Mouse (Mus musculus) limb, embryonic 11.5 days (tissue): ENCODE data around the gene Sumo2. TPM values are rescaled to one million over a fixed set of nuclear protein-coding genes. Genes with fewer than 3 reads are reported as not detected.
"Not testable (repeated sequence)": the region's sequence is repeated elsewhere in the genome, so short reads cannot be mapped to it uniquely, and the experiment has no call there.

Experiments used
- ATAC-seq: fragments of 200-750 bp; cut with Nextera tagmentation; 2 replicates; pipeline ENCODE4 v1.8.0; 2017; ENCODE audit warnings: low read depth; ENCODE audit not compliant: insufficient number of reproducible peaks, low FRiP score, low TSS enrichment
- DNase-seq: peaks from one replicate; pipeline ENCODE4 v3.0.0-alpha.2; 2015; ENCODE audit warnings: low spot score
- H3K27ac ChIP-seq: fragments of 300-500 bp; sonication (generic); replicated peaks from 2 replicates; pipeline ENCODE4 v1.5.1; 2014; ENCODE audit warnings: low read depth, mild to moderate bottlenecking, low read length
- H3K27me3 ChIP-seq: fragments of 300-500 bp; sonication (generic); 2 replicates; pipeline ENCODE4 v1.6.1; 2014; ENCODE audit warnings: mild to moderate bottlenecking, low read length, mixed read lengths; ENCODE audit not compliant: control insufficient read depth, insufficient read depth
- H3K36me3 ChIP-seq: fragments of 300-500 bp; sonication (generic); 2 replicates; pipeline ENCODE4 v1.6.1; 2014; ENCODE audit warnings: mild to moderate bottlenecking, low read length, moderate library complexity, mixed read lengths; ENCODE audit not compliant: control insufficient read depth, insufficient read depth
- H3K4me1 ChIP-seq: fragments of 300-500 bp; sonication (generic); 2 replicates; pipeline ENCODE4 v1.6.1; 2014; ENCODE audit warnings: low read length, mixed read lengths; ENCODE audit not compliant: control insufficient read depth, insufficient read depth
- H3K4me2 ChIP-seq: fragments of 300-500 bp; sonication (generic); 2 replicates; pipeline ENCODE4 v1.6.1; 2014; ENCODE audit warnings: low read depth, mild to moderate bottlenecking, moderate library complexity; ENCODE audit not compliant: severe bottlenecking
- H3K4me3 ChIP-seq: fragments of 300-500 bp; sonication (generic); 2 replicates; pipeline ENCODE4 v1.5.1; 2014; ENCODE audit warnings: low read depth, low read length
- H3K9ac ChIP-seq: fragments of 300-500 bp; sonication (generic); 2 replicates; pipeline ENCODE4 v1.6.1; 2014; ENCODE audit warnings: mild to moderate bottlenecking, low read length
- H3K9me3 ChIP-seq: fragments of 300-500 bp; sonication (generic); 2 replicates; pipeline ENCODE4 v1.6.1; 2016; ENCODE audit warnings: low read length; ENCODE audit not compliant: control insufficient read depth
- WGBS: fragments of 180-500 bp; shearing (Covaris S2); extraction: QIAGEN DNeasy Blood & Tissue Kit; methylation state at CpG from one replicate; pipeline ENCODE4 v1.1.7; 2014; 5-methylcytosine and 5-hydroxymethylcytosine counted together
- polyA plus RNA-seq: library from polyadenylated mRNA; unstranded; fragments of >200 nt; fragmentation: Nextera tagmentation; extraction: Ambion mirVana; gene quantifications from 2 replicates; pipeline ENCODE4 v1.2.1, GENCODE M21; 2014

Gene Sumo2
- polyA plus RNA-seq, 1 experiment from 2014 or later = 1,466 TPM

DNA sequence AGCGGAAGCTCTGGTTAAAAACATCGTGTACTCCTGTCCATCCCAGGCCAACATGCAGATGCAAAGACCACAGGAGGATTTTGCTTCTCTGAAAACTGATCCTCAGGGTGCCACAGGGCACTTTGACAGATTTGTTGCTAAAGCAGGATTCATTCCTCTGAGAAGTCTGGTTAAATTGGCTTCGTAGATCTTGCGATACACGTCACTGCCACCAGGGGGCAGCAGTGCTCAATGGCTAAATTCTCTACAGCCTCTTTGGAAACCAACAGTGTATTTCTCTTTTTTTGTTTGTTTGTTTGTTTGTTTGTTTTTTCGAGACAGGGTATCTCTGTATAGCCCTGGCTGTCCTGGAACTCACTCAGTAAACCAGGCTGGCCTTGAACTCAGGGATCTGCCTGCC lies 52.4 kb downstream of the Sumo2 start:
- H3K4me1 ChIP-seq = no peaks in the 10 kb centered on the region
- peak; percentile 89 for DNase-seq
- WGBS = 21% methylated on average over 6 of the region's 6 CpGs

DNA sequence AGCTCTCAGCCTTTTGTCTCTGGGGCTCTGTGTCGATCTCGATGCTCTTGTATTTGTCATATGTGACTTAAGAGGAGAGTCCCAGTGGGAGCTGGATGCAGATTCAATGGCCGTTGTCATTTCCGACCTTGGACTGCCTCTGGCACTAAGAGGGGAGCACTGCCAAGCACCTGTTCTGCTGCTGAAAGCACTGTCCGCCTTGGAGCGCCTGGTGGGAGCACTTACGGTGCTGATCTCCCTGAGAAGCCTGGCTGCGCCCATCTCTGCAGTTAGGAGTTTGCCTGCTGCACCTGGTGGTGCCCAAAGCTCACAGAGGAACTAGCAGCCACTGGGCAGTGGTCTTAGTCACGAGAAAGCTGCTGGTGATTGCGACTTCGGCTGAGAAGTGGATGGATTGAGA lies 52.8 kb downstream of the Sumo2 start:
- no peaks in the 10 kb centered on the region for H3K4me1 ChIP-seq
- WGBS = 74% methylated on average over 11 of the region's 11 CpGs
- H3K9me3 ChIP-seq = no peaks in the 10 kb centered on the region
- no peak for DNase-seq
- no peaks in the 10 kb centered on the region; the same call in none of the 2 replicates for H3K36me3 ChIP-seq
- no peak overlapping the region for H3K4me2 ChIP-seq
- H3K27me3 ChIP-seq = no peaks in the 10 kb centered on the region
- no peak overlapping the region for H3K27ac ChIP-seq
- no peak overlapping the region for H3K4me3 ChIP-seq
- no peak for ATAC-seq
- no peak overlapping the region for H3K9ac ChIP-seq

More for the DNA sequence above, 52.4 kb downstream of the Sumo2 start:
- H3K27ac ChIP-seq = no peak overlapping the region
- no peaks in the 10 kb centered on the region for H3K27me3 ChIP-seq
- H3K36me3 ChIP-seq = no peaks in the 10 kb centered on the region; the same call in none of the 2 replicates
- no peak overlapping the region for H3K4me3 ChIP-seq
- H3K4me2 ChIP-seq = no peak overlapping the region
- no peaks in the 10 kb centered on the region for H3K9me3 ChIP-seq
- no peak overlapping the region for H3K9ac ChIP-seq
- no peak for ATAC-seq

DNA sequence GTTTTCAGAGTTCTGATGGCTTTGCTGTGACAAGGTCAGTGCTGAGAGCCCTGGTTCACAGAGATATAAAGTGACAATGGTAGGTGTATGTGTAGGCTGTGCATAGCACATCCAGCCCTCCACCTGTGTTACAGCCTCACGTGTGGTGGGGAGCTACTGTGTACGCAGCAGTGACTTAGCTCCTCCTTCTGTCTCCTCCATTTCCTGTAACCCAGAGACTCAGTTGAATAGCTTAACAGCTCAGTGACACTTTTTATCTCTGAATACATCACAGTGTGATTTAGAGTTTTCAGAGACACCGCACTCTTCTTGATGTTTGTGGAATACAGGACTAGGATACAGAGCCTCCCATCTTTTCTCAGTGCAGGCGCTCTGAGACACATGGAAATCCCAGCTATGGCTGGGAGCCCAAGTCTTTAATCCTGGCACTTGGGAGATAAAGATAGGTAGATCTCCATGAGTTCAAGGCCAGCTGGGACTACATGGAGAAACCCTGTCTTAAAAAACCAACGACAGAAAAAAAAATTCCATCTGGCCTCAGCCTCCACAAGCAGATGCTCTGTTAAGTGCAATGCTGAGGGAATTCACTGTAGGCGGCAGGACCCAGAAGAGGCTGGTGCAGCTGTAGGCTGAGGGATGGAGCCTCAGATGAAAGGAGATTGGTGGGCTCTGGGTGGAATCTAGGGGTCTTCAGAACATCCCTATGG lies 54.4 kb downstream of the Sumo2 start:
- no peaks in the 10 kb centered on the region for H3K27me3 ChIP-seq
- no peak overlapping the region for H3K4me3 ChIP-seq
- no peak overlapping the region for H3K27ac ChIP-seq
- ATAC-seq (no peak), DNase-seq (no peak)
- no peaks in the 10 kb centered on the region for H3K4me1 ChIP-seq
- H3K9me3 ChIP-seq = no peaks in the 10 kb centered on the region
- H3K4me2 ChIP-seq = no peak overlapping the region
- H3K9ac ChIP-seq = no peak overlapping the region
- no peaks in the 10 kb centered on the region; the same call in none of the 2 replicates for H3K36me3 ChIP-seq
- 81% methylated on average over 6 of the region's 6 CpGs for WGBS

DNA sequence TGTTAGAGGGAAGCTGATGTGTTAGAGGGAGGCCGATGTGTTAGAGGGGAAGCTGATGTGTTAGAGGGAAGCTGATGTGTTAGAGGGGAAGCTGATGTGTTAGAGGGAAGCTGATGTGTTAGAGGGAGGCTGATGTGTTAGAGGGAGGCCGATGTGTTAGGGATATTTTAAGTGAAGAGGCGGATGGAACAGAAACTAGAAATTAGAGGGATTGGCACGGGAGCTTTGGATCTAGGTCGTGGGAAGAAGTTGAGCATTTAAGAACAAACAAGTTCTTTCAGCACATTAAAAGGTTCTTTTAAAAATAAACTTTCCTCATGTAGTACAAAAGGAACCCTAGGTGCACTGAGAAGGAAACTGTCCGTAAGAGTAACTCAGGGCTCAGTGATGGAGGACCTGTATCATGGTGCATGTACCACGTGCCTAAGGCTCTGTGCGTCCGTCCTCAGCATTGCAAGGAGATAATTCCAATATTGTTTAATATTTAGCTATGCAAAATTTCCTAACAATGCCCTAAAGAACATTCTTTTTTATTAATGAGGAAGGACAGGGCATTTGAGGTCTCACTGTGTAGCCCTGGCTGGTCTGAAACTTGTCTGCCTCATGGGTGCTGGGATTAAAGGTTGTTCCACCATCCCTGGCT lies 57.7 kb downstream of the Sumo2 start:
- H3K4me1 ChIP-seq = peaks cover 7% of the 10 kb centered on the region
- H3K4me2 ChIP-seq = no peak overlapping the region
- no peak for DNase-seq
- H3K9me3 ChIP-seq = no peaks in the 10 kb centered on the region
- no peaks in the 10 kb centered on the region; the same call in none of the 2 replicates for H3K36me3 ChIP-seq
- no peak for ATAC-seq
- H3K4me3 ChIP-seq = no peak overlapping the region
- no peak overlapping the region for H3K9ac ChIP-seq
- no peaks in the 10 kb centered on the region for H3K27me3 ChIP-seq
- no peak overlapping the region for H3K27ac ChIP-seq
- 84% methylated on average over 9 of the region's 9 CpGs for WGBS

DNA sequence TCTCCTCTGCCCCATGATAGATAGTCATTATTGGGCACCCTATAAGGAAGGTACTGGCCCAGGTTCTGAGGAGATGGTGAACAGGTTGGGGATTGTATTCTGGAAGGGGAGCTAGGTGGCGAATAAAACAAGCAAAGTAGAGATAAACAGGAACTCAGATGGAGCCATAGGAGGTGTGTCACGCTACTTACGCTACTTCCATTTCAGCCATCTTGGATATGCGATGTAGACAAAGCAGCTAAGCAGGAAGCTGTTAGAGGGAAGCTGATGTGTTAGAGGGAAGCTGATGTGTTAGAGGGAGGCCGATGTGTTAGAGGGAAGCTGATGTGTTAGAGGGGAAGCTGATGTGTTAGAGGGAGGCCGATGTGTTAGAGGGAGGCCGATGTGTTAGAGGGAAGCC lies 58.7 kb downstream of the Sumo2 start:
- not testable (repeated sequence) for H3K4me3 ChIP-seq, H3K9me3 ChIP-seq, H3K4me1 ChIP-seq, H3K9ac ChIP-seq, H3K36me3 ChIP-seq, DNase-seq, H3K27ac ChIP-seq, ATAC-seq, H3K4me2 ChIP-seq, H3K27me3 ChIP-seq
- WGBS = 86% methylated on average over 7 of the region's 7 CpGs

DNA sequence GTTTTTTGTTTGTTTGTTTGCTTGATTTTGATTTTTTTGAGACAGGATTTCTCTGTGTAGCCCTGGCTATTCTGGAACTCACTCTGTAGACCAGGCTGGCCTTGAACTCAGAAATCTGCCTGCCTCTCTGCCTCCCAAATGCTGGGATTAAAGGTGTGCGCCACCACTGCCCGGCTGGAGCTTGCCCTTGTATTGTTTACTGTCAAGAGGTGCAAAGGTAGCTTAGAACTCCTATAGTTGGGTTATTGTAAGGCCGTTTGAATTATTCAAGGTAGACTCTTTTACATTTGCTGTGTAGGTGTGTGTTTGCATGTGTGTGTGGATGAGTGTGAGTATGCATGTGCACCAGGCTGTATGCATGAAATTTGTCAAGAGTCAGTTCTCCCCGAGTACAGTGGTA lies 59.4 kb downstream of the Sumo2 start:
- 88% methylated on average over 4 of the region's 4 CpGs for WGBS
- not testable (repeated sequence) for H3K9me3 ChIP-seq, ATAC-seq, H3K4me2 ChIP-seq, H3K27ac ChIP-seq, DNase-seq, H3K9ac ChIP-seq, H3K4me3 ChIP-seq, H3K4me1 ChIP-seq, H3K36me3 ChIP-seq, H3K27me3 ChIP-seq

DNA sequence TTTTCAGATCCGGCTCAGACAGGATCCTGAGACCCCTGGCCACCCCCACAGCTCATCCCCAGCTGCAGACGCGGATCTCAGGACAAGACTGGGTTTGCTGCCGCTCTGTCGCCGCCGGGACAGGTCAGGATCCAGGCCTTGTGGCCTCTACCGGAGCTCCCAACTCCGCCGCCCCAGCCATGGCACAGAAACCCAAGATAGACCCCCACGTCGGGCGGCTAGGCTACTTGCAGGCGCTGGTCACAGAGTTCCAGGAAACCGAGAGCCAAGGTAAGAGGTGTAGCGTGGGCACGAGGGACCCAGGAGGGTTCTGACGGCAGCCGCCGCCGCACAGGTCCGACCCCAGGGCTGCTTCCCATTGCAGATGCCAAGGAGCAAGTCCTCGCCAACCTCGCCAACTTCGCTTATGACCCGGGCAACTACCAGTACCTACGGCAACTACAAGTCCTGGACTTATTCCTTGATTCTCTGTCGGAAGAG lies 60.3 kb downstream of the Sumo2 start:
- peak overlapping the region; percentile 70 for H3K4me3 ChIP-seq
- H3K4me2 ChIP-seq = peak overlapping the region; percentile 71
- no peak for DNase-seq
- H3K4me1 ChIP-seq = peaks cover 8% of the 10 kb centered on the region
- H3K36me3 ChIP-seq = no peaks in the 10 kb centered on the region; the same call in none of the 2 replicates
- no peak overlapping the region for H3K27ac ChIP-seq
- ATAC-seq = 0 out of 2 replicates have a peak, but pooled peaks have one; percentile 13
- H3K27me3 ChIP-seq = no peaks in the 10 kb centered on the region
- 4% methylated on average over 28 of the region's 28 CpGs for WGBS
- no peaks in the 10 kb centered on the region for H3K9me3 ChIP-seq
- H3K9ac ChIP-seq = peak overlapping the region; percentile 56

DNA sequence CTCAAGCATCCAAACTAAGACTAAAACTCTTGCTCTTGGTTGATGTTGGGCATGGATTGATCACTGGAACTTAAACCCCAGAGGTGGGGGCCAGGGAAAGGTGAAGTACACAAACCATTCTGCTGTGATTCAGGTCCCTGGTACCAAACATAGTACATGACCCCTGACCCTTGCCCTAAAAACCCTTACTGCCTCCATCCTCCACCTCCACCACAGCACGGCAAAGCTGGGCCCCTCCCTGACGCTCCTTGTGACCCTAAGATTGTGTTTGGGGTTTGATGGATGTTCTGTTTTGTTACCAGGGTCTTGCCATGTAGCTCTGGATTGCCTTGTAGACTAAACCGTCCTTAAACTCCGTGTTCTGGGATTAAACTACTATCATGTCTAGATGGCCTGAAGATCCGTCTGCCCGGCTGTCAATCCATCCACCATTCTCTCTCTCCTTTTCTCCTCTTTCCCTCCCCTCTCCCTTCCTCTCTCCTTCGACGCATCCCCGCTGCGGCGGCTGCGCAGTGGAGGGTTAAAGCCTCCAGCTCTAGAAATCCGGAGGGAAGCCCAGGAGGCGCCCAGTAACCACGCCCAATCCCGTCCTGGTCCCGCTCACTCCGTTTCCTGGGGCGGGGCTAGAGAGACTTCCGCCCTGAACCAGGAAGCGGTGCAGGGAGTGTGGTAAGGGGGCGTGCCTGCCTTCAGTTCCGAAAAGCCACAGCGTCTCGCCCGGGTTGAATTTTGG lies 60.9 kb downstream of the Sumo2 start, which contains the start of gene Armc7:
Gene Armc7 (plus strand): TSS at position 643 of the 733 bp plus-strand sequence.
- Histone ChIP-seq H3K27ac (no peak within 1 kb of the TSS), H3K4me1 (peaks cover 8% of the 10 kb centered on the region), H3K27me3 (no peaks in the 10 kb centered on the region), H3K9me3 (no peaks in the 10 kb centered on the region), H3K36me3 (no peaks in the 10 kb centered on the region; the same call in none of the 2 replicates), H3K4me2 (peak within 1 kb of the TSS; percentile 71), H3K9ac (peak within 1 kb of the TSS; percentile 56), H3K4me3 (peak within 1 kb of the TSS; percentile 70)
- 1% methylated on average over 26 of the region's 26 CpGs for WGBS
- DNase-seq (peak; percentile 95), ATAC-seq (peak; percentile 89)
